Mouse (Mus musculus) lung, postnatal 0 days (tissue): Measurements from ENCODE around the gene Hs6st1.

Source experiments
- CTCF ChIP-seq: IDR thresholded peaks from 2 replicates; pipeline ENCODE4 v1.5.1; 2016; ENCODE audit warnings: antibody characterized with exemption, mild to moderate bottlenecking
- EP300 ChIP-seq: IDR thresholded peaks from 2 replicates; pipeline ENCODE4 v1.6.1; 2016; ENCODE audit warnings: antibody characterized with exemption, mild to moderate bottlenecking, control low read depth

GRCm38 (mm10) chr1:36090722-36091110 is 22.5 kb downstream of the Hs6st1 start:
- TF ChIP-seq CTCF (no peak; the same call in 1 of the 2 replicates), EP300 (no peak)
